Mouse (Mus musculus): ENCODE data around the gene Olfr830. TPM values are rescaled to one million over a fixed set of nuclear protein-coding genes. Genes with fewer than 3 reads are reported as not detected.
"Not testable (repeated sequence)": the region's sequence is repeated elsewhere in the genome, so short reads cannot be mapped to it uniquely, and the experiment has no call there.

Olfr830 gene
- not detected in 2 replicates for polyA plus RNA-seq (2015; fragmentation: Nextera tagmentation; extraction: Ambion mirVana)

- Histone ChIP-seq H3K27ac (ENCODE audit: low read depth, low read length) (no peak within 1 kb of the TSS), H3K9ac (ENCODE audit: low read depth, low read length) (no peak within 1 kb of the TSS), H3K27me3 (replicated peaks; ENCODE audit: control insufficient read depth, insufficient read depth, low read length) (no peaks in the 10 kb centered on the region), H3K9me3 (ENCODE audit: control insufficient read depth) (no peaks in the 10 kb centered on the region), H3K4me2 (replicated peaks; ENCODE audit: low read depth) (no peak within 1 kb of the TSS), H3K36me3 (ENCODE audit: control insufficient read depth, insufficient read depth) (no peaks in the 10 kb centered on the region), H3K4me1 (replicated peaks; ENCODE audit: control insufficient read depth, insufficient read depth, low read length) (no peaks in the 10 kb centered on the region), H3K4me3 (ENCODE audit: low read depth, low read length) (no peak within 1 kb of the TSS)
- no peak for ATAC-seq
- no peak for TF ChIP-seq CTCF (IDR thresholded peaks at IDR 0.05; ENCODE audit: low read depth)
Observed at GRCm38 (mm10) chr9:18874393-18874792, at the start of gene Olfr830. Olfr830 (plus strand) TSS chr9:18874693.

GRCm38 (mm10) chr9:18854633-18855032, 19.9 kb upstream of the Olfr830 start, which contains the start of gene Olfr829:
Olfr829 (plus strand) TSS chr9:18854933.
- WGBS: 80% methylated on average over 1 of the region's 1 CpGs

GRCm38 (mm10) chr9:18907699-18908098, 33.2 kb downstream of the Olfr830 start:
- not testable (repeated sequence) for H3K4me3 ChIP-seq (ENCODE audit: low read depth, low read length); H3K36me3 ChIP-seq (ENCODE audit: control insufficient read depth, insufficient read depth); H3K9me3 ChIP-seq (ENCODE audit: control insufficient read depth); ATAC-seq; H3K4me1 ChIP-seq (replicated peaks; ENCODE audit: control insufficient read depth, insufficient read depth, low read length); H3K27me3 ChIP-seq (replicated peaks; ENCODE audit: control insufficient read depth, insufficient read depth, low read length); H3K9ac ChIP-seq (ENCODE audit: low read depth, low read length); H3K27ac ChIP-seq (ENCODE audit: low read depth, low read length); H3K4me2 ChIP-seq (replicated peaks; ENCODE audit: low read depth)
- WGBS: 69% methylated on average over 2 of the region's 2 CpGs

More at GRCm38 (mm10) chr9:18854633-18855032, 19.9 kb upstream of the Olfr830 start, which contains the start of gene Olfr829:
- no peak within 1 kb of the TSS for H3K4me2 ChIP-seq (replicated peaks; ENCODE audit: low read depth)
- no peaks in the 10 kb centered on the region for H3K36me3 ChIP-seq (ENCODE audit: control insufficient read depth, insufficient read depth)
- no peak for TF ChIP-seq CTCF (IDR thresholded peaks at IDR 0.05; ENCODE audit: low read depth)
- no peak within 1 kb of the TSS for H3K27ac ChIP-seq (ENCODE audit: low read depth, low read length)
- no peaks in the 10 kb centered on the region for H3K4me1 ChIP-seq (replicated peaks; ENCODE audit: control insufficient read depth, insufficient read depth, low read length)
- no peak within 1 kb of the TSS for H3K9ac ChIP-seq (ENCODE audit: low read depth, low read length)
- ATAC-seq: no peak
- no peak within 1 kb of the TSS for H3K4me3 ChIP-seq (ENCODE audit: low read depth, low read length)
- H3K27me3 ChIP-seq (replicated peaks; ENCODE audit: control insufficient read depth, insufficient read depth, low read length): no peaks in the 10 kb centered on the region
- H3K9me3 ChIP-seq (ENCODE audit: control insufficient read depth): no peaks in the 10 kb centered on the region

GRCm38 (mm10) chr9:18927921-18928320, 53.4 kb downstream of the Olfr830 start:
- not testable (repeated sequence) for H3K36me3 ChIP-seq (ENCODE audit: control insufficient read depth, insufficient read depth); H3K27ac ChIP-seq (ENCODE audit: low read depth, low read length); ATAC-seq; H3K9ac ChIP-seq (ENCODE audit: low read depth, low read length); H3K4me2 ChIP-seq (replicated peaks; ENCODE audit: low read depth); H3K4me3 ChIP-seq (ENCODE audit: low read depth, low read length); H3K9me3 ChIP-seq (ENCODE audit: control insufficient read depth); H3K27me3 ChIP-seq (replicated peaks; ENCODE audit: control insufficient read depth, insufficient read depth, low read length); H3K4me1 ChIP-seq (replicated peaks; ENCODE audit: control insufficient read depth, insufficient read depth, low read length)
- 82% methylated on average over 14 of the region's 16 CpGs for WGBS

Other genes starting within 250 kb of the Olfr830 start
- gene Muc16, start 200.2 kb upstream of the Olfr830 start, polyA plus RNA-seq (2015; fragmentation: Nextera tagmentation; extraction: Ambion mirVana): 1.3 TPM in 2 replicates
- not detected in 2 replicates for gene Olfr24, start 110.7 kb upstream of the Olfr830 start, polyA plus RNA-seq (2015; fragmentation: Nextera tagmentation; extraction: Ambion mirVana)
- gene Olfr828, start 55.2 kb upstream of the Olfr830 start, polyA plus RNA-seq (2015; fragmentation: Nextera tagmentation; extraction: Ambion mirVana): not detected in 2 replicates
- not detected in 2 replicates for gene Olfr829, start 19.8 kb upstream of the Olfr830 start, polyA plus RNA-seq (2015; fragmentation: Nextera tagmentation; extraction: Ambion mirVana)
- not detected in 2 replicates for gene Olfr832, start 62.4 kb downstream of the Olfr830 start, polyA plus RNA-seq (2015; fragmentation: Nextera tagmentation; extraction: Ambion mirVana)
- not detected in 2 replicates for gene Olfr834, start 113.3 kb downstream of the Olfr830 start, polyA plus RNA-seq (2015; fragmentation: Nextera tagmentation; extraction: Ambion mirVana)
- not detected in 2 replicates for gene Olfr835, start 158.0 kb downstream of the Olfr830 start, polyA plus RNA-seq (2015; fragmentation: Nextera tagmentation; extraction: Ambion mirVana)
- gene Olfr836, start 245.7 kb downstream of the Olfr830 start, polyA plus RNA-seq (2015; fragmentation: Nextera tagmentation; extraction: Ambion mirVana): not detected in 2 replicates